Mouse (Mus musculus): ENCODE results near the gene Lce1g. TPM values are rescaled to one million over a fixed set of nuclear protein-coding genes. Genes with fewer than 3 reads are reported as not detected.

Gene Lce1g
- total and polyA plus RNA-seq, 3 experiments, result not detected

DNA sequence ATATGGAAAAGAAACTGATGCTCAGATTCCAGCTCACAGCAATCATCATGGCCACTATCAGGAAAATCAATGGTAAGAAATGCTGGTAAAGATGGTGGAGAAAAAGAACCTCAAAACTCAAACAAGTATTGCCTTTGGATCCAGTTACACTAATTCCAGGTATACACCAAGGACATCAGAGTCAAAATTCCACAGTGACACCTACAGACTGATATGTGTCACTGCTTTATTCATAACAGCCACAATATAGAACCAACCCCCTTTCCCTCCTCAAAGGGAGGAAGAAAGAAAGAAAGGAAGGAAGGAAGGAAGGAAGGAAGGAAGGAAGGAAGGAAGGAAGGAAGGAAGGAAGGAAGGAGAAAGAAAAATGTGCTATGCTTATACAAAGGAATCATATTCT is 37.0 kb downstream of the Lce1g start:
- TF ChIP-seq KAT2A (conservative IDR thresholded peaks at IDR 0.05; ENCODE audit: low read depth, low read length) (no peak), MAX (IDR thresholded peaks at IDR 0.05; ENCODE audit: low read length) (no peak), RAD21 (IDR thresholded peaks at IDR 0.05; ENCODE audit: low read depth, low read length) (no peak), ETS1 (IDR thresholded peaks at IDR 0.05; ENCODE audit: low read depth, low read length) (no peak), CHD1 (IDR thresholded peaks at IDR 0.05; ENCODE audit: low read depth, low read length) (no peak), USF1 (IDR thresholded peaks at IDR 0.05; ENCODE audit: low read depth, low read length) (no peak), POLR2AphosphoS2 (IDR thresholded peaks at IDR 0.05; ENCODE audit: low read length) (no peak), MYC (IDR thresholded peaks at IDR 0.05; ENCODE audit: low read depth, low read length) (no peak), CHD2 (IDR thresholded peaks at IDR 0.05; ENCODE audit: low read length) (no peak), BHLHE40 (IDR thresholded peaks at IDR 0.05; ENCODE audit: borderline replicate concordance, low read depth, low read length) (no peak)
- peak; percentile 5 for DNase-seq (ENCODE audit: low read depth, low spot score)
- no peaks in the 10 kb centered on the region for H3K9me3 ChIP-seq (replicated peaks; ENCODE audit: insufficient read depth, low read length)
- H3K9ac ChIP-seq (ENCODE audit: control insufficient read depth, low read depth, low read length, poor library complexity, severe bottlenecking), result no peak overlapping the region
- H3K27me3 ChIP-seq (ENCODE audit: control insufficient read depth in 1 of 2, insufficient read depth in 2 of 2, low read length in 2 of 2), result no peaks in the 10 kb centered on the region
- H3K4me1 ChIP-seq (ENCODE audit: control insufficient read depth in 1 of 2, insufficient read depth in 2 of 2, low read length in 2 of 2), result no peaks in the 10 kb centered on the region
- H3K27ac ChIP-seq (ENCODE audit: control insufficient read depth, low read depth, low read length), result no peak overlapping the region
- H3K4me3 ChIP-seq (ENCODE audit: control insufficient read depth in 1 of 2, insufficient read depth in 1 of 2, low read depth in 2 of 2, low read length in 2 of 2), result no peak overlapping the region
- H3K36me3 ChIP-seq (ENCODE audit: control insufficient read depth in 1 of 2, insufficient read depth in 2 of 2, low read length in 2 of 2), result no peaks in the 10 kb centered on the region
- no peaks in the 10 kb centered on the region for H3K79me2 ChIP-seq (ENCODE audit: control insufficient read depth, insufficient read depth, low read length, poor library complexity)

DNA sequence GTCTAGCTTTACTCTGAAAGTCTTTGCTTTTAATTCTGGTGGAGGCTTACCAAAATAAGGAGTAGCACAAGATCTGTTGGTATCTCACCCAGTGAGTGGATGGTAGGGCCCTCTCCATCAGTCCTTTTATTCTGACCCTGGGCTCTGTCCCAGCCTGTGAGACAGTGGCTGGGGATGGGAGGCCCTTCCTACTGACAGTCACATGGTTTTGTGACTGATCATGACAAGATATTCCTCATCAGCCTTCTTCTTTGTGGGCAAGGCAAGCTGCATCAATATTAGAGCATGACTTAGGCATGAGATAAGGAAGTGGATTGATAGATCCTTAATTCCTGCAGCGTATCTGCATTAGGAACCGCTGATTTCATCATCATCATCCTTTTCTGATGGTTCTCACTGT is 43.2 kb downstream of the Lce1g start, which contains the start of gene Lce1e:
Gene Lce1e, minus strand, starts transcription at position 101 of the 400 bp plus-strand sequence.
- H3K9me3 ChIP-seq (replicated peaks; ENCODE audit: insufficient read depth, low read length), result no peaks in the 10 kb centered on the region
- no peak within 1 kb of the TSS for H3K27ac ChIP-seq (ENCODE audit: control insufficient read depth, low read depth, low read length)
- H3K27me3 ChIP-seq (ENCODE audit: control insufficient read depth in 1 of 2, insufficient read depth in 2 of 2, low read length in 2 of 2), result no peaks in the 10 kb centered on the region
- no peaks in the 10 kb centered on the region for H3K79me2 ChIP-seq (ENCODE audit: control insufficient read depth, insufficient read depth, low read length, poor library complexity)
- H3K4me1 ChIP-seq (ENCODE audit: control insufficient read depth in 1 of 2, insufficient read depth in 2 of 2, low read length in 2 of 2), result no peaks in the 10 kb centered on the region
- no peaks in the 10 kb centered on the region for H3K36me3 ChIP-seq (ENCODE audit: control insufficient read depth in 1 of 2, insufficient read depth in 2 of 2, low read length in 2 of 2)
- DNase-seq (ENCODE audit: low read depth, low spot score), result no peak
- no peak for TF ChIP-seq EP300 (IDR thresholded peaks at IDR 0.05; ENCODE audit: low read depth in 1 of 2, low read length in 2 of 2)
- TF ChIP-seq ETS1 (IDR thresholded peaks at IDR 0.05; ENCODE audit: low read depth, low read length), result no peak
- TF ChIP-seq ZMIZ1 (IDR thresholded peaks at IDR 0.05; ENCODE audit: low read depth, low read length), result no peak
- no peak for TF ChIP-seq SMC3 (IDR thresholded peaks at IDR 0.05; ENCODE audit: low read depth, low read length)
- TF ChIP-seq MXI1 (IDR thresholded peaks at IDR 0.05; ENCODE audit: low read depth, low read length), result no peak
- TF ChIP-seq RAD21 (IDR thresholded peaks at IDR 0.05; ENCODE audit: low read depth, low read length), result no peak
- no peak for TF ChIP-seq TBP (IDR thresholded peaks at IDR 0.05; ENCODE audit: low read depth, low read length)
- no peak for TF ChIP-seq E2F4 (IDR thresholded peaks at IDR 0.05; ENCODE audit: borderline replicate concordance, low read depth, low read length)
- TF ChIP-seq MYC (IDR thresholded peaks at IDR 0.05; ENCODE audit: low read depth, low read length), result no peak
- H3K9ac ChIP-seq (ENCODE audit: control insufficient read depth, low read depth, low read length, poor library complexity, severe bottlenecking), result no peak within 1 kb of the TSS
- H3K4me3 ChIP-seq (ENCODE audit: control insufficient read depth in 1 of 2, insufficient read depth in 1 of 2, low read depth in 2 of 2, low read length in 2 of 2), result no peak within 1 kb of the TSS

Other genes starting within 250 kb of the Lce1g start
- gene 2310046K23Rik, start 217.8 kb downstream of the Lce1g start, total RNA-seq (2012; rRNA removed), result not detected in 2 replicates
- not detected for gene 2310046K23Rik, start 217.8 kb downstream of the Lce1g start, polyA plus RNA-seq (2012; ENCODE audit: insufficient read depth in 1 of 2, insufficient read length in 2 of 2, low read depth in 1 of 2, low replicate concordance in 2 of 2, missing spikeins in 1 of 2)
- gene Ivl, start 178.6 kb downstream of the Lce1g start, total RNA-seq (2012; rRNA removed), result not detected in 2 replicates
- gene Ivl, start 178.6 kb downstream of the Lce1g start, polyA plus RNA-seq (2012; ENCODE audit: insufficient read depth in 1 of 2, insufficient read length in 2 of 2, low read depth in 1 of 2, low replicate concordance in 2 of 2, missing spikeins in 1 of 2), result not detected
- not detected in 2 replicates for gene Smcp, start 163.3 kb downstream of the Lce1g start, total RNA-seq (2012; rRNA removed)
- not detected for gene Smcp, start 163.3 kb downstream of the Lce1g start, polyA plus RNA-seq (2012; ENCODE audit: insufficient read depth in 1 of 2, insufficient read length in 2 of 2, low read depth in 1 of 2, low replicate concordance in 2 of 2, missing spikeins in 1 of 2)
- not detected in 2 replicates for gene 2210017I01Rik, start 144.8 kb downstream of the Lce1g start, total RNA-seq (2012; rRNA removed)
- gene 2210017I01Rik, start 144.8 kb downstream of the Lce1g start, polyA plus RNA-seq (2012; ENCODE audit: insufficient read depth in 1 of 2, insufficient read length in 2 of 2, low read depth in 1 of 2, low replicate concordance in 2 of 2, missing spikeins in 1 of 2), result not detected
- not detected in 2 replicates for gene Lce6a, start 130.7 kb downstream of the Lce1g start, total RNA-seq (2012; rRNA removed)
- not detected for gene Lce6a, start 130.7 kb downstream of the Lce1g start, polyA plus RNA-seq (2012; ENCODE audit: insufficient read depth in 1 of 2, insufficient read length in 2 of 2, low read depth in 1 of 2, low replicate concordance in 2 of 2, missing spikeins in 1 of 2)
- not detected in 2 replicates for gene Lce1a1, start 104.0 kb downstream of the Lce1g start, total RNA-seq (2012; rRNA removed)
- gene Lce1a1, start 104.0 kb downstream of the Lce1g start, polyA plus RNA-seq (2012; ENCODE audit: insufficient read depth in 1 of 2, insufficient read length in 2 of 2, low read depth in 1 of 2, low replicate concordance in 2 of 2, missing spikeins in 1 of 2), result not detected
- gene Lce1b, start 95.4 kb downstream of the Lce1g start, total RNA-seq (2012; rRNA removed), result not detected in 2 replicates
- not detected for gene Lce1b, start 95.4 kb downstream of the Lce1g start, polyA plus RNA-seq (2012; ENCODE audit: insufficient read depth in 1 of 2, insufficient read length in 2 of 2, low read depth in 1 of 2, low replicate concordance in 2 of 2, missing spikeins in 1 of 2)
- not detected in 2 replicates for gene Lce1a2, start 82.0 kb downstream of the Lce1g start, total RNA-seq (2012; rRNA removed)
- gene Lce1a2, start 82.0 kb downstream of the Lce1g start, polyA plus RNA-seq (2012; ENCODE audit: insufficient read depth in 1 of 2, insufficient read length in 2 of 2, low read depth in 1 of 2, low replicate concordance in 2 of 2, missing spikeins in 1 of 2), result not detected
- not detected in 2 replicates for gene Lce1c, start 73.1 kb downstream of the Lce1g start, total RNA-seq (2012; rRNA removed)
- gene Lce1c, start 73.1 kb downstream of the Lce1g start, polyA plus RNA-seq (2012; ENCODE audit: insufficient read depth in 1 of 2, insufficient read length in 2 of 2, low read depth in 1 of 2, low replicate concordance in 2 of 2, missing spikeins in 1 of 2), result not detected
- gene Lce1d, start 65.1 kb downstream of the Lce1g start, total RNA-seq (2012; rRNA removed), result not detected in 2 replicates
- not detected for gene Lce1d, start 65.1 kb downstream of the Lce1g start, polyA plus RNA-seq (2012; ENCODE audit: insufficient read depth in 1 of 2, insufficient read length in 2 of 2, low read depth in 1 of 2, low replicate concordance in 2 of 2, missing spikeins in 1 of 2)
- not detected in 2 replicates for gene Lce1e, start 43.3 kb downstream of the Lce1g start, total RNA-seq (2012; rRNA removed)
- gene Lce1e, start 43.3 kb downstream of the Lce1g start, polyA plus RNA-seq (2012; ENCODE audit: insufficient read depth in 1 of 2, insufficient read length in 2 of 2, low read depth in 1 of 2, low replicate concordance in 2 of 2, missing spikeins in 1 of 2), result not detected
- gene Lce1f, start 32.0 kb downstream of the Lce1g start, total RNA-seq (2012; rRNA removed), result not detected in 2 replicates
- gene Lce1f, start 32.0 kb downstream of the Lce1g start, polyA plus RNA-seq (2012; ENCODE audit: insufficient read depth in 1 of 2, insufficient read length in 2 of 2, low read depth in 1 of 2, low replicate concordance in 2 of 2, missing spikeins in 1 of 2), result not detected
- gene Gm38119, start 13.2 kb downstream of the Lce1g start, total RNA-seq (2012; rRNA removed), result not detected in 2 replicates
- not detected for gene Gm38119, start 13.2 kb downstream of the Lce1g start, polyA plus RNA-seq (2012; ENCODE audit: insufficient read depth in 1 of 2, insufficient read length in 2 of 2, low read depth in 1 of 2, low replicate concordance in 2 of 2, missing spikeins in 1 of 2)
- gene Lce1h, start 12.7 kb upstream of the Lce1g start, total RNA-seq (2012; rRNA removed), result not detected in 2 replicates
- not detected for gene Lce1h, start 12.7 kb upstream of the Lce1g start, polyA plus RNA-seq (2012; ENCODE audit: insufficient read depth in 1 of 2, insufficient read length in 2 of 2, low read depth in 1 of 2, low replicate concordance in 2 of 2, missing spikeins in 1 of 2)
- not detected in 2 replicates for gene Lce1i, start 26.6 kb upstream of the Lce1g start, total RNA-seq (2012; rRNA removed)
- not detected for gene Lce1i, start 26.6 kb upstream of the Lce1g start, polyA plus RNA-seq (2012; ENCODE audit: insufficient read depth in 1 of 2, insufficient read length in 2 of 2, low read depth in 1 of 2, low replicate concordance in 2 of 2, missing spikeins in 1 of 2)
- not detected in 2 replicates for gene Lce1j, start 38.2 kb upstream of the Lce1g start, total RNA-seq (2012; rRNA removed)
- gene Lce1j, start 38.2 kb upstream of the Lce1g start, polyA plus RNA-seq (2012; ENCODE audit: insufficient read depth in 1 of 2, insufficient read length in 2 of 2, low read depth in 1 of 2, low replicate concordance in 2 of 2, missing spikeins in 1 of 2), result not detected
- gene Lce1k, start 55.6 kb upstream of the Lce1g start, total RNA-seq (2012; rRNA removed), result not detected in 2 replicates
- gene Lce1k, start 55.6 kb upstream of the Lce1g start, polyA plus RNA-seq (2012; ENCODE audit: insufficient read depth in 1 of 2, insufficient read length in 2 of 2, low read depth in 1 of 2, low replicate concordance in 2 of 2, missing spikeins in 1 of 2), result not detected
- not detected in 2 replicates for gene Kprp, start 74.9 kb upstream of the Lce1g start, total RNA-seq (2012; rRNA removed)
- not detected for gene Kprp, start 74.9 kb upstream of the Lce1g start, polyA plus RNA-seq (2012; ENCODE audit: insufficient read depth in 1 of 2, insufficient read length in 2 of 2, low read depth in 1 of 2, low replicate concordance in 2 of 2, missing spikeins in 1 of 2)
- not detected in 2 replicates for gene Lce1l, start 98.9 kb upstream of the Lce1g start, total RNA-seq (2012; rRNA removed)
- gene Lce1l, start 98.9 kb upstream of the Lce1g start, polyA plus RNA-seq (2012; ENCODE audit: insufficient read depth in 1 of 2, insufficient read length in 2 of 2, low read depth in 1 of 2, low replicate concordance in 2 of 2, missing spikeins in 1 of 2), result not detected
- gene 2310050C09Rik, start 117.9 kb upstream of the Lce1g start, total RNA-seq (2012; rRNA removed), result not detected in 2 replicates
- gene 2310050C09Rik, start 117.9 kb upstream of the Lce1g start, polyA plus RNA-seq (2012; ENCODE audit: insufficient read depth in 1 of 2, insufficient read length in 2 of 2, low read depth in 1 of 2, low replicate concordance in 2 of 2, missing spikeins in 1 of 2), result not detected
- gene Lce3a, start 173.9 kb upstream of the Lce1g start, total RNA-seq (2012; rRNA removed), result not detected in 2 replicates
- not detected for gene Lce3a, start 173.9 kb upstream of the Lce1g start, polyA plus RNA-seq (2012; ENCODE audit: insufficient read depth in 1 of 2, insufficient read length in 2 of 2, low read depth in 1 of 2, low replicate concordance in 2 of 2, missing spikeins in 1 of 2)
- not detected in 2 replicates for gene Lce3b, start 180.6 kb upstream of the Lce1g start, total RNA-seq (2012; rRNA removed)
- not detected for gene Lce3b, start 180.6 kb upstream of the Lce1g start, polyA plus RNA-seq (2012; ENCODE audit: insufficient read depth in 1 of 2, insufficient read length in 2 of 2, low read depth in 1 of 2, low replicate concordance in 2 of 2, missing spikeins in 1 of 2)
- not detected in 2 replicates for gene Lce3c, start 192.1 kb upstream of the Lce1g start, total RNA-seq (2012; rRNA removed)
- gene Lce3c, start 192.1 kb upstream of the Lce1g start, polyA plus RNA-seq (2012; ENCODE audit: insufficient read depth in 1 of 2, insufficient read length in 2 of 2, low read depth in 1 of 2, low replicate concordance in 2 of 2, missing spikeins in 1 of 2), result not detected
- not detected in 2 replicates for gene Lce3d, start 205.1 kb upstream of the Lce1g start, total RNA-seq (2012; rRNA removed)
- gene Lce3d, start 205.1 kb upstream of the Lce1g start, polyA plus RNA-seq (2012; ENCODE audit: insufficient read depth in 1 of 2, insufficient read length in 2 of 2, low read depth in 1 of 2, low replicate concordance in 2 of 2, missing spikeins in 1 of 2), result not detected
- gene Lce3e, start 214.7 kb upstream of the Lce1g start, total RNA-seq (2012; rRNA removed), result not detected in 2 replicates
- gene Lce3e, start 214.7 kb upstream of the Lce1g start, polyA plus RNA-seq (2012; ENCODE audit: insufficient read depth in 1 of 2, insufficient read length in 2 of 2, low read depth in 1 of 2, low replicate concordance in 2 of 2, missing spikeins in 1 of 2), result not detected
- gene Lce3f, start 239.9 kb upstream of the Lce1g start, total RNA-seq (2012; rRNA removed), result not detected in 2 replicates
- not detected for gene Lce3f, start 239.9 kb upstream of the Lce1g start, polyA plus RNA-seq (2012; ENCODE audit: insufficient read depth in 1 of 2, insufficient read length in 2 of 2, low read depth in 1 of 2, low replicate concordance in 2 of 2, missing spikeins in 1 of 2)

Data from MEL (cell line).